Mouse (Mus musculus): ENCODE data around the gene Dupd1. TPM values are rescaled to one million over a fixed set of nuclear protein-coding genes. Genes with fewer than 3 reads are reported as not detected.

Gene Dupd1
- polyA plus RNA-seq, 1 experiment from 2014 or later: not detected

DNA sequence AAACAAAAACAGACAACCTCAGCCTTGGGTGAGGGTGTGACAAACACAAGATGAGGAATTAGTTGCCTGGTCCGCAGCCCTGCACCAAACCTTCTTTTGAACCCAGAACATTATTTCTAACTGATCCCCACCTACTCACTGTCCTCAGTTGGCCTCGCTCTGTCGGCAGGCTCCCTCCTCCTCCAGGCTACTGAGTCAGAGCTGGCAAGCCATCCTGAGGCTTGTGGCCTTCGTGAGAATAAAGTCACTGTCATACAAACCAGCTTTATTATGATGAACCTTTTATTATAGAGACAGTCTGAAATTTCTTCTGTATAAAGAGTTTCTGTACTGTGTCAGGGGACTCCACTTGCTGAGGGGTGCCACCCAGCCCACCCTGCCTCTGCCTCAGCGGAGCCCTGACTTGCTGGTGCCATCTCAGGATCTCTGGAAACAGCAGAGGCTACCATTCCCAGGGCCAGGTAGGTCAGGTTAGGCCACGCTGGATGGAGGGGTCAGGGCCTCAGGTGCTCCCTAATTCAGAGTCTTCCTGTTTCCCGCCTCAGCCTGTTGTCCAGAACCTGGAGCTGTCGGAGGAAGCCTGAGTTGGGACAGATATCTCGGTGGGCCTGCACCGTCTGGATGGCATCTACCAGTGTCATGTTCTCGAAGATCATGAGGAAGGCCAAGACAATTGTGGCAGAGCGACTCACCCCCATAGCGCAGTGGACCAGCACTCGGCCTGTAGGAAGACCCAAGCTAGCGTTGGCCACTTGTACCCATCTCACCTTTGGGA lies 18.9 kb upstream of the Dupd1 start:
- H3K4me3 ChIP-seq (replicated peaks; ENCODE audit: low read depth, low read length): no peak overlapping the region
- H3K27me3 ChIP-seq (ENCODE audit: control insufficient read depth, insufficient read depth, low read length): no peaks in the 10 kb centered on the region
- H3K9ac ChIP-seq (replicated peaks; ENCODE audit: low read length): no peak overlapping the region
- 91% methylated on average over 15 of the region's 15 CpGs for WGBS
- H3K4me2 ChIP-seq (ENCODE audit: low read length): no peak overlapping the region
- no peaks in the 10 kb centered on the region for H3K36me3 ChIP-seq (ENCODE audit: control insufficient read depth, insufficient read depth, low read length)
- no peak for DNase-seq
- no peaks in the 10 kb centered on the region for H3K9me3 ChIP-seq (ENCODE audit: control insufficient read depth, low read length)
- H3K27ac ChIP-seq (replicated peaks; ENCODE audit: low read depth, low read length): no peak overlapping the region
- no peaks in the 10 kb centered on the region for H3K4me1 ChIP-seq (ENCODE audit: control insufficient read depth, insufficient read depth, low read length)
- no peak for ATAC-seq (ENCODE audit: low FRiP score, low TSS enrichment)

- H3K9ac ChIP-seq (replicated peaks; ENCODE audit: low read length): no peak overlapping the region
- H3K27ac ChIP-seq (replicated peaks; ENCODE audit: low read depth, low read length): no peak overlapping the region
- no peak for DNase-seq
- no peak overlapping the region for H3K4me2 ChIP-seq (ENCODE audit: low read length)
- no peak overlapping the region for H3K4me3 ChIP-seq (replicated peaks; ENCODE audit: low read depth, low read length)
- no peaks in the 10 kb centered on the region for H3K27me3 ChIP-seq (ENCODE audit: control insufficient read depth, insufficient read depth, low read length)
- H3K4me1 ChIP-seq (ENCODE audit: control insufficient read depth, insufficient read depth, low read length): no peaks in the 10 kb centered on the region
- no peaks in the 10 kb centered on the region for H3K36me3 ChIP-seq (ENCODE audit: control insufficient read depth, insufficient read depth, low read length)
- no peaks in the 10 kb centered on the region for H3K9me3 ChIP-seq (ENCODE audit: control insufficient read depth, low read length)
- ATAC-seq (ENCODE audit: low FRiP score, low TSS enrichment): no peak
- WGBS: 96% methylated on average over 4 of the region's 4 CpGs
These were observed 15.6 kb upstream of the Dupd1 start for GRCm38 (mm10) chr14:21729936-21730335.

- no peaks in the 10 kb centered on the region for H3K27me3 ChIP-seq (ENCODE audit: control insufficient read depth, insufficient read depth, low read length)
- H3K9ac ChIP-seq (replicated peaks; ENCODE audit: low read length): no peak overlapping the region
- no peaks in the 10 kb centered on the region for H3K9me3 ChIP-seq (ENCODE audit: control insufficient read depth, low read length)
- no peaks in the 10 kb centered on the region for H3K4me1 ChIP-seq (ENCODE audit: control insufficient read depth, insufficient read depth, low read length)
- H3K4me3 ChIP-seq (replicated peaks; ENCODE audit: low read depth, low read length): no peak overlapping the region
- H3K36me3 ChIP-seq (ENCODE audit: control insufficient read depth, insufficient read depth, low read length): no peaks in the 10 kb centered on the region
- 87% methylated on average over 6 of the region's 6 CpGs for WGBS
- ATAC-seq (ENCODE audit: low FRiP score, low TSS enrichment): no peak
- H3K27ac ChIP-seq (replicated peaks; ENCODE audit: low read depth, low read length): no peak overlapping the region
- H3K4me2 ChIP-seq (ENCODE audit: low read length): no peak overlapping the region
- DNase-seq: no peak
These were observed 14.8 kb upstream of the Dupd1 start for GRCm38 (mm10) chr14:21729031-21729732.

DNA sequence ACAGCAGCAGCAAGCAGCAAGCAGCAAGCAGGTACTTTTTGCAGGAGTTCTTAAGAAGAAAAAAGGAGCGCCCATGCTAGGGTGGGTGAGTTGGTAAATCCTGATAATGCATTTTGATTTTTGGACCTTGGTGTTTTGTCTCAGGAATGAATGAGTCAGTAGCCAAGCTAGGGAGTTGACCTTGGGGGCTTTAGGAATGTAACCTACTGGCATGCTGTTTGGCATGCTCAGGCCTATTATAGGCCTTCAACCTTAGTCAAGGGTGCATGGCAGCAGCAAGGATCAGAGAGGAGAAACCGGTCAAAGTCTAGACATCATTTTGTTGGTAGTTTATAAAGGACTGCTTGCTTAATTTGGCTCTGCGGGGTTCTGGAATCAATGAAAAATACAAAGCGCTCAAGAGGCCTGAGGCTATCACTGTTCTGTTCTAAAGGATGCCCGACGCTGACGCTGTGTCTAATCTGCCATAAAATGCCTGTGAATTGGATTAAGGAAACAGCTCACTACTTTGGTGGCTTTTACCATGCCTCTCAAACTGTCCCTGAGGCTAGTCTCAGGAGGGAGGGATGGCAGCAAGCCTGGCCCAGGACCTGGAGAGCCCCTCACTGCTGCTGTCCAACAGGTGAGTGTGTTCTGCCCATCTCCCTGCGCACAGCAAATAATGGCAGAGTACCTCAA lies 7.8 kb upstream of the Dupd1 start:
- H3K9ac ChIP-seq (replicated peaks; ENCODE audit: low read length): no peak overlapping the region
- DNase-seq (peak; percentile 71), ATAC-seq (ENCODE audit: low FRiP score, low TSS enrichment) (no peak)
- peaks cover 3% of the 10 kb centered on the region; the same call in 1 of the 2 replicates for H3K9me3 ChIP-seq (ENCODE audit: control insufficient read depth, low read length)
- no peaks in the 10 kb centered on the region for H3K27me3 ChIP-seq (ENCODE audit: control insufficient read depth, insufficient read depth, low read length)
- 31% methylated on average over 8 of the region's 8 CpGs for WGBS
- no peak overlapping the region for H3K27ac ChIP-seq (replicated peaks; ENCODE audit: low read depth, low read length)
- H3K4me2 ChIP-seq (ENCODE audit: low read length): no peak overlapping the region
- H3K36me3 ChIP-seq (ENCODE audit: control insufficient read depth, insufficient read depth, low read length): no peaks in the 10 kb centered on the region
- 0 out of 2 replicates have a peak, but pooled peaks cover 6% of the 10 kb centered on the region for H3K4me1 ChIP-seq (ENCODE audit: control insufficient read depth, insufficient read depth, low read length)
- H3K4me3 ChIP-seq (replicated peaks; ENCODE audit: low read depth, low read length): no peak overlapping the region

DNA sequence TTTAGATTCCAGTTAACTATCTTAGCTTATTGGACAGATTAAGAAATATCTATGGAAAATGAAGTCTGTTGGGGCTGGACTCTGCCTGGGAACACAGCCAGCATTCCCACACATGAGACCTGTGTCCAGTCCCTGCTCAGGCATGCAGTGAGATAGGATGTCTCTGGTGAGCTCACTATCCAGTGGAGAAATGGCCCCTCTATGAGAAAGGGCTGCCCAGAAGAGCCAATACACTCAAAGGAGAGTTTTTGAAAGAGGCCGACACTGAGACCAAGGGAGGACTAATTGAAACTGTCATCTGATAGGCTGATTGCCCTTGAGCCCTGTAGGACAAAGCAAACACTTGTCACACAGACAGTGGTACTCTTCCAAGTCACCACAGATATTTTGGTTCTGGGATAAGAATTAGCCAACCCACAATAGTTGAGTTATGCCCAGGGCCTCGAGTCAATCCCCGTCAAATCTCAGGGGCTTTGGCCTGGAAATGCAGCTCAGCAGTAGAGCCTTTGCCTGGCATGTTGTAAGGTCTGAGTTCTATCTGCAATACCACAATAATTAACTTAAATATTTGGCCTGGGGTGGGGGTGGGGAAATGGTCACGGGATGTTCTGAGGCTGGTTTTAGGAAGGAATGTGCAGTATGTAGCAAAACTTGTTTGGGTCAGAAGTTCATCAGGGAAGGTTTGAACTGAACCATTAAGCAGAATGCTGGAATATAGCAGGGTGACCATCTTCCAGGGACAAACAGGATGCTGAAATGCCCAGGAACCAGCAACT lies 6.2 kb upstream of the Dupd1 start:
- H3K27ac ChIP-seq (replicated peaks; ENCODE audit: low read depth, low read length): no peak overlapping the region
- WGBS: 89% methylated on average over 4 of the region's 4 CpGs
- no peaks in the 10 kb centered on the region for H3K36me3 ChIP-seq (ENCODE audit: control insufficient read depth, insufficient read depth, low read length)
- DNase-seq (no peak), ATAC-seq (ENCODE audit: low FRiP score, low TSS enrichment) (no peak)
- H3K4me1 ChIP-seq (ENCODE audit: control insufficient read depth, insufficient read depth, low read length): 0 out of 2 replicates have a peak, but pooled peaks cover 6% of the 10 kb centered on the region
- H3K27me3 ChIP-seq (ENCODE audit: control insufficient read depth, insufficient read depth, low read length): no peaks in the 10 kb centered on the region
- H3K9me3 ChIP-seq (ENCODE audit: control insufficient read depth, low read length): peaks cover 3% of the 10 kb centered on the region; the same call in 1 of the 2 replicates
- no peak overlapping the region for H3K9ac ChIP-seq (replicated peaks; ENCODE audit: low read length)
- no peak overlapping the region for H3K4me3 ChIP-seq (replicated peaks; ENCODE audit: low read depth, low read length)
- H3K4me2 ChIP-seq (ENCODE audit: low read length): no peak overlapping the region

- Histone ChIP-seq H3K27ac (replicated peaks; ENCODE audit: low read depth, low read length) (no peak overlapping the region), H3K9ac (replicated peaks; ENCODE audit: low read length) (no peak overlapping the region)
- no peak; the same call in 1 of the 2 replicates for ATAC-seq (ENCODE audit: low FRiP score, low TSS enrichment)
These were observed 5.4 kb upstream of the Dupd1 start for GRCm38 (mm10) chr14:21719646-21720383.

DNA sequence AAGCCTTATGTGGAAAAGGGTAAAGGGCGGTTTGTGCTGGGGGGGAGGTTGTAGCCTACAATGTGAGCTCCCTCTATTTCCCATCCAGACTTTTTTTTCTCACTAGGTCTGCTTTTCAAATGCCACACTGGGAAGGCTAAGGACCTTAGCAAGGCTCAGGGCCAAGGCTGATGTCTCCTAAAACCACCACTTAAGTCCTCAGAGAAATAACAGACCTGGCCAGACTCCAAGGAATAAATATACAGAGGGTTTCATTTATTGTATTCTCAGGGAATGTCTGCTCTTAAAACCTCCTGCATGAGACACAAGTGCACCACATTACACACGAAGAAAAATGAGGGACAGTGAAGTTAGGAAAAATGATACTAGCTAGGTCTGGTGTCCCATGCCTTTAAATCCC lies 3.1 kb downstream of the Dupd1 start:
- 90% methylated on average over 2 of the region's 2 CpGs for WGBS
- no peaks in the 10 kb centered on the region for H3K27me3 ChIP-seq (ENCODE audit: control insufficient read depth, insufficient read depth, low read length)
- ATAC-seq (ENCODE audit: low FRiP score, low TSS enrichment): no peak
- H3K4me3 ChIP-seq (replicated peaks; ENCODE audit: low read depth, low read length): no peak overlapping the region
- 0 out of 2 replicates have a peak, but pooled peaks cover 4% of the 10 kb centered on the region for H3K4me1 ChIP-seq (ENCODE audit: control insufficient read depth, insufficient read depth, low read length)
- H3K4me2 ChIP-seq (ENCODE audit: low read length): no peak overlapping the region
- no peaks in the 10 kb centered on the region for H3K9me3 ChIP-seq (ENCODE audit: control insufficient read depth, low read length)
- H3K27ac ChIP-seq (replicated peaks; ENCODE audit: low read depth, low read length): no peak overlapping the region
- no peaks in the 10 kb centered on the region for H3K36me3 ChIP-seq (ENCODE audit: control insufficient read depth, insufficient read depth, low read length)
- H3K9ac ChIP-seq (replicated peaks; ENCODE audit: low read length): no peak overlapping the region
- DNase-seq: no peak

More at GRCm38 (mm10) chr14:21719646-21720383, 5.4 kb upstream of the Dupd1 start:
- 0 out of 2 replicates have a peak, but pooled peaks cover 6% of the 10 kb centered on the region for H3K4me1 ChIP-seq (ENCODE audit: control insufficient read depth, insufficient read depth, low read length)
- peak; percentile 58 for DNase-seq
- H3K27me3 ChIP-seq (ENCODE audit: control insufficient read depth, insufficient read depth, low read length): no peaks in the 10 kb centered on the region
- H3K4me2 ChIP-seq (ENCODE audit: low read length): no peak overlapping the region
- no peaks in the 10 kb centered on the region for H3K36me3 ChIP-seq (ENCODE audit: control insufficient read depth, insufficient read depth, low read length)
- H3K4me3 ChIP-seq (replicated peaks; ENCODE audit: low read depth, low read length): no peak overlapping the region
- H3K9me3 ChIP-seq (ENCODE audit: control insufficient read depth, low read length): peaks cover 3% of the 10 kb centered on the region; the same call in 1 of the 2 replicates
- 48% methylated on average over 17 of the region's 17 CpGs for WGBS
